Mouse (Mus musculus): Measurements from ENCODE around the gene Vmn2r23. TPM values are rescaled to one million over a fixed set of nuclear protein-coding genes. Genes with fewer than 3 reads are reported as not detected.

Vmn2r23 gene
- polyA plus RNA-seq, 1 experiment from 2014 or later = not detected

Other genes with a start within 250 kb of the Vmn2r23 start
- not detected in 2 replicates for gene Vmn2r21, start 169.3 kb upstream of the Vmn2r23 start, polyA plus RNA-seq (2015; fragmentation: Nextera tagmentation; extraction: Ambion mirVana)
- gene Vmn2r22, start 51.9 kb upstream of the Vmn2r23 start, polyA plus RNA-seq (2015; fragmentation: Nextera tagmentation; extraction: Ambion mirVana) = not detected in 2 replicates
- gene Vmn2r24, start 76.2 kb downstream of the Vmn2r23 start, polyA plus RNA-seq (2015; fragmentation: Nextera tagmentation; extraction: Ambion mirVana) = not detected in 2 replicates
- gene Vmn2r25, start 150.8 kb downstream of the Vmn2r23 start, polyA plus RNA-seq (2015; fragmentation: Nextera tagmentation; extraction: Ambion mirVana) = not detected in 2 replicates

All from hindbrain, embryonic 16.5 days (tissue).